Mouse (Mus musculus) cerebellum, adult 2 months (tissue): ENCODE results near the gene Hspb7.

Experiments
- CTCF ChIP-seq: fragments of 200-500 bp; IDR thresholded peaks from 2 replicates; pipeline ENCODE4 v1.5.1; 2011; ENCODE audit warnings: low read depth, mild to moderate bottlenecking, control low read depth, low read length, moderate library complexity, borderline replicate concordance; ENCODE audit not compliant: insufficient read depth
- POLR2A ChIP-seq: fragments of 200-500 bp; IDR thresholded peaks from 2 replicates; pipeline ENCODE4 v1.6.1; 2011; ENCODE audit warnings: low read length, control low read depth, borderline replicate concordance; ENCODE audit not compliant: insufficient read depth

- TF ChIP-seq CTCF (no peak), POLR2A (no peak)
These were observed 34.9 kb downstream of the Hspb7 start for GRCm38 (mm10) chr4:141455526-141455925.
